Mouse (Mus musculus) ES-CJ7 (cell line): ENCODE measurements around the gene Sesn1.

Experiments used
- DNase-seq: peaks from one replicate; pipeline ENCODE4 v3.0.0; 2011; ENCODE audit warnings: low read depth, low spot score

The Sesn1 gene

GRCm38 (mm10) chr10:41870101-41870500, 60.4 kb downstream of the Sesn1 start:
- no peak for DNase-seq

GRCm38 (mm10) chr10:41871564-41871963, 61.8 kb downstream of the Sesn1 start:
- no peak for DNase-seq

GRCm38 (mm10) chr10:41875624-41876023, 65.9 kb downstream of the Sesn1 start:
- DNase-seq: no peak

GRCm38 (mm10) chr10:41878344-41878743, 68.6 kb downstream of the Sesn1 start:
- no peak for DNase-seq

- DNase-seq: no peak
Observed at GRCm38 (mm10) chr10:41879675-41880074, 69.9 kb downstream of the Sesn1 start.

GRCm38 (mm10) chr10:41880206-41880605, 70.5 kb downstream of the Sesn1 start:
- DNase-seq: no peak

- DNase-seq: peak; percentile 19
Observed at GRCm38 (mm10) chr10:41880777-41881176, 71.0 kb downstream of the Sesn1 start.

- no peak for DNase-seq
Observed at GRCm38 (mm10) chr10:41881438-41881837, 71.7 kb downstream of the Sesn1 start.

- DNase-seq: peak; percentile 43
Observed at GRCm38 (mm10) chr10:41883741-41884575, 74.2 kb downstream of the Sesn1 start.

- peak; percentile 87 for DNase-seq
Observed at GRCm38 (mm10) chr10:41887080-41887821, 77.5 kb downstream of the Sesn1 start.

- no peak for DNase-seq
Observed at GRCm38 (mm10) chr10:41888365-41888941, 78.7 kb downstream of the Sesn1 start.

- DNase-seq: no peak
Observed at GRCm38 (mm10) chr10:41889566-41889965, 79.8 kb downstream of the Sesn1 start.

- DNase-seq: no peak
Observed at GRCm38 (mm10) chr10:41890537-41890936, 80.8 kb downstream of the Sesn1 start.

GRCm38 (mm10) chr10:41891312-41891711, 81.6 kb downstream of the Sesn1 start:
- DNase-seq: no peak

GRCm38 (mm10) chr10:41893433-41894411, 84.0 kb downstream of the Sesn1 start:
- DNase-seq: no peak

GRCm38 (mm10) chr10:41896425-41896824, 86.7 kb downstream of the Sesn1 start:
- DNase-seq: no peak

GRCm38 (mm10) chr10:41896865-41897264, 87.1 kb downstream of the Sesn1 start:
- DNase-seq: no peak

- no peak for DNase-seq
Observed at GRCm38 (mm10) chr10:41901456-41901855, 91.7 kb downstream of the Sesn1 start.

- DNase-seq: no peak
Observed at GRCm38 (mm10) chr10:41901864-41902263, 92.1 kb downstream of the Sesn1 start.

GRCm38 (mm10) chr10:41907473-41907872, 97.7 kb downstream of the Sesn1 start:
- no peak for DNase-seq

GRCm38 (mm10) chr10:41907950-41908349, 98.2 kb downstream of the Sesn1 start:
- no peak for DNase-seq
